Mouse (Mus musculus): ENCODE results near the gene Stx18.
A peak's percentile ranks its signal among the peaks of the same experiment; 100 is the strongest.

Stx18 gene

GRCm38 (mm10) chr5:38078575-38078974 lies 40.0 kb downstream of the Stx18 start:
- no peak for DNase-seq (ENCODE audit: low spot score in 2 of 2)

DNA sequence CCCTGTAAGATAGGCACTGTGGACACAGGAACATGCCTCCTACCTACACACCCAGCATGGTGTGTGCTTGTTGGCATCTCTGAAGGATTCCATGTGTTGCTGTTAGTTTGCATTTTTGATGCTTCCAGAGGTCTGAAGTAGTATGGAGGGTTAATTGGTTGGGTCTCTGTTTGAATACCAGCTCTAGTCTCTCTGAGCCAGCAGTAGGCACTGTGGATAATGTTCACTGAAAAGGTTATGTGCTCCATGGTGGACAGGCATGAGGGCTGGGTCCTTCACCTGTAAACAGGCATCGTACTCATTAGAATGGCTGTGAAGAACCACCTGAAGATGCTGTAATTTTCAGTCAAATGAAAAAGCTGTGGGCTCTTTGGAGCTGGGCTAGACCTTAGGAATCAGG lies 41.9 kb downstream of the Stx18 start:
- DNase-seq (ENCODE audit: low spot score in 2 of 2) = no peak

GRCm38 (mm10) chr5:38082589-38082988 lies 44.0 kb downstream of the Stx18 start:
- DNase-seq (ENCODE audit: low spot score in 2 of 2) = no peak

DNA sequence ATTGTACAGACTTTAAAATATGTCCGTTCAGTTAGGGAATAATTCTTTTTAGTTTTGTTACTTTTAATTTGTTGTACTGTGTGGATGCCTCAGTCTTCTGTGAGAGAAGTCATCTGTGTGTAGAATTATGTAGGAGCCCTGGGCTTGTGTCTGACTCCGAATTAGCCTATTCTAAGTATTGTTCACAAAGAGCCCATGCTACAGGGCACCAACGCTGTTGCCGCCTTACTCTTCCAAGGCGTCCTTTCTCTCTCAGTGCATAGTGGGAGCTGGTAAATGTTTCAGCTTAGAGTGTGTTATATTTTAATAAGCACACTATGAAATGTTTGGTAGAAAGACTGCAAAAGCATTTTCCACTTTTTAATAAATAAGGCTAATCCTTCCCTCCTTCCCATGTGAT lies 44.8 kb downstream of the Stx18 start:
- DNase-seq (ENCODE audit: low spot score in 2 of 2) = no peak

- no peak for DNase-seq (ENCODE audit: low spot score in 2 of 2)
Measured at GRCm38 (mm10) chr5:38084616-38085015, 46.1 kb downstream of the Stx18 start.

DNA sequence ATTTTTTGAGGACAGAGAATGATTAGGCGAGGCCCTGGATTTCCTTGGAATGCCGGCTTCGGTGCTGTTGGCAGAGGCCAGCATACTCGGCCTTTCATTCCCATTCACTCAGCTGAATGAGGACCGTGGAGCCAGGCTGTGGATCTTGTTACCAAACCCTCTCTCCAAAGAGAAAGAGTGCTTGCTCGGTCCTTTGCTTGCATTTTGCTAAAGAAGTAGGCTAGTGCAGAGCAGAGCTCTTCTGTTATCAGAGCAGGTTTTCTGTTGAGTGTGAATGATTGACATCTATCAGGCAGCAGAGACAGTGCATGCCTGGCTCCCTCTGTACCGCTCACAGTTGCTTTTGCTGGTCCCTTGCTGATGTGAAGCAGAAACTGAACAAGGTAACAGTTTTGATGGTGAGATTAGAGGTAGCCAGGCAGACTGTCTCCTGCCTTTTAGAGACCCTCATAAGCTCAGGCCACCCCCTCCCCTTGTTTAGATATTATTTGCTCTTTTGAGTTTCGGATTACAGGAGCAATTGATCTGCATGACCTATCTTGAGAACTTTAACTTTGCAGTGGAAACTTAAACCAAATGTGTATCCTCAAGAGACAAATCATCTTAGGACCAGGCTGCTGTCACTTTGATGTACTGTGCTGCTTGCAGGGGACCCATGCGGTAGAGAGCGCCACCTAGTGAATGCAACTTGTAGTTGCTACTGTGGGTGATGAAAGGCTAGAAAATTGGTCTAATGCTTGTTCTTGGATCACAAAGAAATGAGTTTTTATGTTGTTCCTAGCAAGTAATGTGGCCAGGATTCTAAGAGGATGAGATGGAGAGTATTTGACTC lies 47.2 kb downstream of the Stx18 start:
- DNase-seq (ENCODE audit: low spot score in 2 of 2) = no peak

- no peak for DNase-seq (ENCODE audit: low spot score in 2 of 2)
Measured at GRCm38 (mm10) chr5:38090111-38090510, 51.6 kb downstream of the Stx18 start.

GRCm38 (mm10) chr5:38090581-38090980 lies 52.0 kb downstream of the Stx18 start:
- no peak for DNase-seq (ENCODE audit: low spot score in 2 of 2)

- no peak for DNase-seq (ENCODE audit: low spot score in 2 of 2)
Measured at GRCm38 (mm10) chr5:38091046-38091965, 52.8 kb downstream of the Stx18 start.

GRCm38 (mm10) chr5:38091966-38092304 lies 53.4 kb downstream of the Stx18 start:
- no peak for DNase-seq (ENCODE audit: low spot score in 2 of 2)

GRCm38 (mm10) chr5:38094331-38094730 lies 55.8 kb downstream of the Stx18 start:
- no peak for DNase-seq (ENCODE audit: low spot score in 2 of 2)

GRCm38 (mm10) chr5:38097501-38098093 lies 59.1 kb downstream of the Stx18 start:
- DNase-seq (ENCODE audit: low spot score in 2 of 2) = no peak

GRCm38 (mm10) chr5:38099139-38099676 lies 60.7 kb downstream of the Stx18 start:
- no peak for DNase-seq (ENCODE audit: low spot score in 2 of 2)

GRCm38 (mm10) chr5:38102945-38103344 lies 64.4 kb downstream of the Stx18 start:
- DNase-seq (ENCODE audit: low spot score in 2 of 2) = no peak

DNA sequence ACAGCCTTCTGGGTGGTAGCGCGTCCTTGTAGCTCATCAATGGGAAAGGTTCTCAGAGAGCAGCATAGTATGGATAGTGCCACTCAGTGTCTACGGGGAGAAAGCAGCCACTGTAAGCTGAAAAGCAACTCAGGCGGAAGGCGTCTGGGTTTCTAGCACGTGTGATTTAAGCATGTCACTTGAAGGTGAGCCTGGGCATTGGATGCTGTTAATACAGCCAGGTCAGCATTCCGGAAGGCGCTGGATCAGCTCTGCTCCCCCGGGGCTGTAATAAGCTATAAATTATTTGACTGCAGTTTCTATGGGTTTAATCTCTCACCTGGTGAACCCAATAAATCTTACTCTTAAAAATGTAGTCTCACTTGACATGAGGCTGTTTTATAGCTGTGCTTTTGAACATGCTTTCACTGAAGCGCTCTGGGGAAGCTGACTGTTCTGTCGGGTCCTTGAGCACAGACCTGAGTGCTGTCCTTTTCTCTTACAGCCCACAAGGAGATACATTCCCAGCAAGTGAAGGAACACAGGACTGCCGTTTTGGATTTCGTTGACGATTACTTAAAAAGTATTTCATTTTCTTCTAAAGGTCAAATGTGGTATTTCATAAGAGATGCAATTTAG lies 67.6 kb downstream of the Stx18 start:
- DNase-seq (ENCODE audit: low spot score in 2 of 2) = no peak

DNA sequence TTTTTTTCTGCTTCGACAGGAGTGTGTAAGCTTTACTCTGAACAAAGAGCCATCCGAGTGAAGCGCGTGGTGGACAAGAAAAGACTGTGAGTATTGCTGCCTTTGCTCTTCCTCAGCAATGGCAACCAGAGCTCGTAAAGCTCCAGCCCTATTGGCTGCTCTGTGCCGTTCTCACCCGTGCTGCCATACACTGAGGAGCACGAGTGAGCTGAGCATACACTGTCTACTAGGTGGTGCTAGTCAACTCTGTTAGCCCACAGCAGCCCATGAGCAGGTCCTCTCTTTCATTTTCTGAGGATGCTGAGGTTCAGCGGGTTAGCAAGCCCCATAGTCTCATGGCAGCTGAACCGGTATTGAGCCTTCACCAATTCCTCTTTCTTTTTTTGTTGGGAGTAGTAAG lies 68.3 kb downstream of the Stx18 start:
- DNase-seq (ENCODE audit: low spot score in 2 of 2) = no peak

DNA sequence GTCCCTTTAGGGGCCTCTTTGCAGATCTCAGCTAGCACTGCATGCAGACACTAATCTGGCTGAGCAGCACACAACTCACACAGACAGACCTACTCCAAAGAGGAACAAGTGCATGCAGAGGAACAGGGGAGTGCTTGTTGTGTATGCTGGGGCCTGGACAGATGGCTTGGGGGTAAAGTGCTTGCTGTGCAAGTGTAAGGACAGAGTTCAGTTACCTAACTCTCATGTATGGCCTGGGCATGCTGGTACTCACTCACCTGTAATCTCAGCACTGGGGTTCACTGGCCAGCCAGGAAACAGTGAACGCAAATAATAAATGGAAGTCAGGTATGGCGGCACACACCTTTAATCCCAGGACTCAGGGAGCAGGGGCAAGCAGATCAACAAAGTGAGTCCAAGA lies 76.0 kb downstream of the Stx18 start:
- no peak for DNase-seq (ENCODE audit: low spot score in 2 of 2)

- peak; percentile 76 to 90 for DNase-seq (ENCODE audit: low spot score in 2 of 2)
Measured at GRCm38 (mm10) chr5:38117056-38117455, 78.5 kb downstream of the Stx18 start.

- DNase-seq (ENCODE audit: low spot score in 2 of 2) = no peak
Measured at GRCm38 (mm10) chr5:38119268-38119667, 80.7 kb downstream of the Stx18 start.

- DNase-seq (ENCODE audit: low spot score in 2 of 2) = no peak
Measured at GRCm38 (mm10) chr5:38121699-38122098, 83.2 kb downstream of the Stx18 start.

DNA sequence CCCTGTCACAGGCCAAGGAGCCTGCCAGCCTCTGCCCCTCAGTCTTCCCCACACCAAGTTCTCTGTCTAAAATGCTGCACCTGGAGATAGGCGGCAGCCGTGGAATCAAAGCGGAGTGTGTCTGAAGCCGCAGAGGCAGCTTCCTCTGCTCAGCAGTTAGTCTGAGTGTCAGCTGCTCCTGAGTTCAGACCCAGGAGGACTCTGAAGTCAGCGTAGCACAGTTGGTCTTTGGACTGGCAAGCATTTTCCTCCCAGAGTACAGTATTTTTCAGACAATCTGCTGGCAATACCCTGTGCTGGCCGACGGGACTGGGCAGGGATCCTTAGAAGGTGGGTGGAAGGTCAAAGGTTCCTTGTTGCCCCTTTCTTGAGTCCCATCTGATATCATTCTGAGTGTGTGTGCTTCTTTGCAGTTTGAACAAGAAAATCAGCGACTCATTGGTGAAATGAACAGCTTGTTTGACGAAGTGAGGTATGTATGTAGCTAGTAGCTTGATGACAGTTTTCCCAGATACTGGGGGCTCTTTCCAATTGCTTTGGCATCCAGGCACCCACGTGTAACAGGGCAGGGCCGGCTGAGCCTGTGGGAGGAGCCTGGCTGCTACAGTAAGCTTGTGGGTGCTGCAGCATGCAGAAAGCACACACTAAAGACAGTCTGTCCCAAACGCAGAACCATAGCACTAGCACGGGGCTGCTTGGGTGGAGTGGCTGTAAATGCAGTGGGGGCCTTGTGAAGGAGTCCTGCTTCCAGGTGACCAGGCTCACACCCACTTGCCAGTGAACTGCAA lies 88.2 kb downstream of the Stx18 start:
- DNase-seq (ENCODE audit: low spot score in 2 of 2) = no peak

All from right cerebral cortex, postnatal 36 days (tissue).